Mouse (Mus musculus) heart, embryonic 16.5 days (tissue): ENCODE results near the gene Mfsd6. TPM values are rescaled to one million over a fixed set of nuclear protein-coding genes. Genes with fewer than 3 reads are reported as not detected.

ENCODE experiments used
- ATAC-seq: fragments of 200-750 bp; cut with Nextera tagmentation; replicated peaks from 2 replicates; pipeline ENCODE4 v1.8.0; 2017; ENCODE audit warnings: moderate number of reproducible peaks; ENCODE audit not compliant: insufficient read depth, low FRiP score; ENCODE audit errors: extremely low read depth
- H3K27ac ChIP-seq: fragments of 300-500 bp; sonication (generic); 2 replicates; pipeline ENCODE4 v1.5.1; 2014; ENCODE audit warnings: mild to moderate bottlenecking, low read length, control low read depth, moderate library complexity
- H3K27me3 ChIP-seq: fragments of 300-500 bp; sonication (generic); 2 replicates; pipeline ENCODE4 v1.6.1; 2014; ENCODE audit warnings: low read length, mixed read lengths; ENCODE audit not compliant: control insufficient read depth, insufficient read depth
- H3K36me3 ChIP-seq: fragments of 300-500 bp; sonication (generic); 2 replicates; pipeline ENCODE4 v1.6.1; 2014; ENCODE audit not compliant: control insufficient read depth, insufficient read depth
- H3K4me1 ChIP-seq: fragments of 300-500 bp; sonication (generic); 2 replicates; pipeline ENCODE4 v1.6.1; 2014; ENCODE audit warnings: low read length, mixed read lengths; ENCODE audit not compliant: control insufficient read depth, insufficient read depth
- H3K4me2 ChIP-seq: fragments of 300-500 bp; sonication (generic); 2 replicates; pipeline ENCODE4 v1.6.1; 2014; ENCODE audit warnings: low read depth, mild to moderate bottlenecking, control low read depth, low read length
- H3K4me3 ChIP-seq: fragments of 300-500 bp; sonication (generic); 2 replicates; pipeline ENCODE4 v1.5.1; 2014; ENCODE audit warnings: mild to moderate bottlenecking, control low read depth, low read length
- H3K9ac ChIP-seq: fragments of 300-500 bp; sonication (generic); 2 replicates; pipeline ENCODE4 v1.6.1; 2014; ENCODE audit warnings: low read length, control low read depth
- H3K9me3 ChIP-seq: fragments of 300-500 bp; sonication (generic); replicated peaks from 2 replicates; pipeline ENCODE4 v1.6.1; 2016; ENCODE audit warnings: low read length; ENCODE audit not compliant: control insufficient read depth
- WGBS: fragments of 180-500 bp; shearing (Covaris S2); extraction: QIAGEN DNeasy Blood & Tissue Kit; methylation state at CpG from one replicate; pipeline ENCODE4 v1.1.7; 2014; 5-methylcytosine and 5-hydroxymethylcytosine counted together
- polyA plus RNA-seq: library from polyadenylated mRNA; unstranded; fragments of >200 nt; fragmentation: Nextera tagmentation; extraction: Ambion mirVana; gene quantifications from 2 replicates; pipeline ENCODE4 v1.2.1, GENCODE M21; 2015

Gene Mfsd6
- polyA plus RNA-seq: 3.1 TPM in 2 replicates

- ATAC-seq: peak; percentile 66
- peak within 1 kb of the TSS; percentile 6; the same call in 1 of the 2 replicates for H3K27ac ChIP-seq
- no peaks in the 10 kb centered on the region for H3K27me3 ChIP-seq
- no peaks in the 10 kb centered on the region for H3K36me3 ChIP-seq
- H3K4me3 ChIP-seq: peak within 1 kb of the TSS; percentile 91
- peak within 1 kb of the TSS; percentile 84 for H3K9ac ChIP-seq
- WGBS: 2% methylated on average over 60 of the region's 63 CpGs
- H3K4me1 ChIP-seq: peaks cover 8% of the 10 kb centered on the region
- peak within 1 kb of the TSS; percentile 93 for H3K4me2 ChIP-seq
- no peaks in the 10 kb centered on the region for H3K9me3 ChIP-seq
These were observed at the start of gene Mfsd6 for GRCm38 (mm10) chr1:52727056-52727900. Gene Mfsd6, minus strand, starts transcription at chr1:52727462.

GRCm38 (mm10) chr1:52765176-52766111 is 38.2 kb upstream of the Mfsd6 start:
- Histone ChIP-seq H3K4me2 (no peak overlapping the region), H3K9ac (no peak overlapping the region), H3K36me3 (no peaks in the 10 kb centered on the region), H3K9me3 (no peaks in the 10 kb centered on the region), H3K27ac (no peak overlapping the region), H3K4me3 (no peak overlapping the region), H3K4me1 (peaks cover 2% of the 10 kb centered on the region; the same call in 1 of the 2 replicates), H3K27me3 (no peaks in the 10 kb centered on the region)
- WGBS: 67% methylated on average over 7 of the region's 7 CpGs
- ATAC-seq: no peak

- no peak for ATAC-seq
- Histone ChIP-seq H3K4me3 (peak overlapping the region; percentile 12; the same call in 1 of the 2 replicates), H3K9ac (peak overlapping the region; percentile 16; the same call in 1 of the 2 replicates), H3K27me3 (no peaks in the 10 kb centered on the region), H3K27ac (no peak overlapping the region), H3K36me3 (no peaks in the 10 kb centered on the region), H3K4me1 (peaks cover 2% of the 10 kb centered on the region; the same call in 1 of the 2 replicates), H3K4me2 (peak overlapping the region; percentile 38; the same call in 1 of the 2 replicates), H3K9me3 (no peaks in the 10 kb centered on the region)
- 51% methylated on average over 4 of the region's 4 CpGs for WGBS
These were observed 36.9 kb upstream of the Mfsd6 start for GRCm38 (mm10) chr1:52763894-52764809.

- no peak for ATAC-seq
These were observed 30.9 kb upstream of the Mfsd6 start for GRCm38 (mm10) chr1:52758174-52758573.

GRCm38 (mm10) chr1:52754331-52754730 is 27.1 kb upstream of the Mfsd6 start:
- no peak overlapping the region for H3K9ac ChIP-seq
- 95% methylated on average over 1 of the region's 1 CpGs for WGBS
- no peak overlapping the region for H3K27ac ChIP-seq
- H3K36me3 ChIP-seq: no peaks in the 10 kb centered on the region
- no peak for ATAC-seq
- peaks cover 4% of the 10 kb centered on the region for H3K4me1 ChIP-seq
- no peaks in the 10 kb centered on the region for H3K9me3 ChIP-seq
- H3K27me3 ChIP-seq: no peaks in the 10 kb centered on the region
- no peak overlapping the region for H3K4me3 ChIP-seq
- H3K4me2 ChIP-seq: no peak overlapping the region

More at GRCm38 (mm10) chr1:52758174-52758573, 30.9 kb upstream of the Mfsd6 start:
- WGBS: 73% methylated on average over 1 of the region's 1 CpGs
- Histone ChIP-seq H3K27me3 (no peaks in the 10 kb centered on the region), H3K4me2 (no peak overlapping the region), H3K4me3 (no peak overlapping the region), H3K9me3 (no peaks in the 10 kb centered on the region), H3K9ac (no peak overlapping the region), H3K4me1 (peaks cover under 1% of the 10 kb centered on the region), H3K36me3 (no peaks in the 10 kb centered on the region), H3K27ac (no peak overlapping the region)

- Histone ChIP-seq H3K27me3 (no peaks in the 10 kb centered on the region), H3K9me3 (no peaks in the 10 kb centered on the region), H3K36me3 (no peaks in the 10 kb centered on the region), H3K4me3 (no peak overlapping the region), H3K4me1 (peaks cover 4% of the 10 kb centered on the region), H3K27ac (no peak overlapping the region), H3K4me2 (no peak overlapping the region), H3K9ac (no peak overlapping the region)
- whole genome bisulfite sequencing: 79% methylated on average over 2 of the region's 2 CpGs
- no peak for ATAC-seq
These were observed 26.6 kb upstream of the Mfsd6 start for GRCm38 (mm10) chr1:52753828-52754227.

GRCm38 (mm10) chr1:52752706-52753105 is 25.4 kb upstream of the Mfsd6 start:
- no peak overlapping the region for H3K9ac ChIP-seq
- H3K4me1 ChIP-seq: peaks cover 4% of the 10 kb centered on the region
- no peaks in the 10 kb centered on the region for H3K27me3 ChIP-seq
- WGBS: 45% methylated on average over 3 of the region's 3 CpGs
- H3K4me2 ChIP-seq: no peak overlapping the region
- ATAC-seq: peak; percentile 90
- no peaks in the 10 kb centered on the region for H3K9me3 ChIP-seq
- H3K4me3 ChIP-seq: no peak overlapping the region
- peak overlapping the region; percentile 56 for H3K27ac ChIP-seq
- H3K36me3 ChIP-seq: no peaks in the 10 kb centered on the region

- 83% methylated on average over 1 of the region's 1 CpGs for WGBS
- no peaks in the 10 kb centered on the region for H3K36me3 ChIP-seq
- no peak overlapping the region for H3K27ac ChIP-seq
- no peak overlapping the region for H3K9ac ChIP-seq
- H3K4me2 ChIP-seq: no peak overlapping the region
- H3K27me3 ChIP-seq: no peaks in the 10 kb centered on the region
- ATAC-seq: no peak
- H3K4me1 ChIP-seq: peaks cover 4% of the 10 kb centered on the region
- H3K9me3 ChIP-seq: no peaks in the 10 kb centered on the region
- no peak overlapping the region for H3K4me3 ChIP-seq
These were observed 24.4 kb upstream of the Mfsd6 start for GRCm38 (mm10) chr1:52751634-52752033.
